Mouse (Mus musculus) megakaryocyte progenitor cell, adult 5-6 weeks (primary cell): Measurements from ENCODE around the gene Gpr33. TPM values are rescaled to one million over a fixed set of nuclear protein-coding genes. Genes with fewer than 3 reads are reported as not detected.
A peak's percentile ranks its signal among the peaks of the same experiment; 100 is the strongest.

Experiments used
- ATAC-seq: replicated peaks from 2 replicates; pipeline ENCODE4 v1.8.0; 2016; ENCODE audit warnings: mild to moderate bottlenecking, moderate TSS enrichment, inconsistent platforms; ENCODE audit not compliant: poor library complexity
- total RNA-seq, 2 experiments: library from RNA; stranded (forward) in 1 of 2; stranded (reverse) in 1 of 2; fragments of 157-497, 149-512 nt in 1 of 2; fragments of 200-1000 nt in 1 of 2; gene quantifications; 2 replicates each; pipeline versions ENCODE4 v1.2.3 to v1.2.4; 2015 to 2017

Gene Gpr33
- total RNA-seq, 2 experiments from 2014 or later = not detected

DNA sequence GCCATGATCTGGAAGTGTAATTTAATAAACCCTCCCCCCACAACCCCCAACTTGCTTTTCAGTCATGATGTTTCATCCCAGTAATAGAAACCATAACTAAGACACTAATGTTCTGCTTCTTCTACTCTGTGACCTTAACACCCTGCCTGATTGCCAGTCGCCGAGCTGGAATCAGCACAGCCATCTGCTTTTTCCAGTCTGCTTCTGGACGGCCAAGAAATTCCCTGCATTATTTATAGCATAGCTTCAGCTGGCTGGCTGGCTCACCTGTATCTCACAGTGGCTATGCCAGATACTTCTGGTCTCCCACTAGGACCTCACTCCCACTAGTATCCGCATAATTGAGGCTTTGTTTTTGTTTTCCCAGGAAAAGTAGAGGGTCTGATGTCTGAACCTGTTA lies 42.0 kb downstream of the Gpr33 start:
- ATAC-seq = no peak

- 0 out of 2 replicates have a peak, but pooled peaks have one; percentile 31 for ATAC-seq
These were observed 42.6 kb downstream of the Gpr33 start for GRCm38 (mm10) chr12:51985163-51985748.

- ATAC-seq = no peak
These were observed 44.2 kb downstream of the Gpr33 start for GRCm38 (mm10) chr12:51983625-51984024.

DNA sequence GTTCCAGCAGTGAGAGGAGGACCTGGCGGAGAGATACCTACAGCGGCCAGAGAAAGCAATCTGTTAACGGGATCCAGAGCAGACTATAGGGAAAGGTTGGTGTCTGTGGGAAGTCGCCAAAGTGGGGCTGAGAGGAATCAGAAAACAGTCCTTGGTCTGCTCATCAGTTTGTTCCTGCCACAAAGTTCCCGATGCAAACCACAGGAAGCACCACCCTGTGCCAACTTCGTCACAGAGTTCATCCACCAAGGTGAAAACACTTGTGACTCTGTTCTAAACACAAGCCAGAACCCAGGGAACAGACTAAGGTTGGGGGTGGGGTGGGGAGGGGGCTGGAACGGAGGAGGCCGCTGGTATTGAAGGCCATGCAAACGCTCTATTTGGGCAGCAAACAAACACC lies 51.3 kb downstream of the Gpr33 start:
- no peak for ATAC-seq

DNA sequence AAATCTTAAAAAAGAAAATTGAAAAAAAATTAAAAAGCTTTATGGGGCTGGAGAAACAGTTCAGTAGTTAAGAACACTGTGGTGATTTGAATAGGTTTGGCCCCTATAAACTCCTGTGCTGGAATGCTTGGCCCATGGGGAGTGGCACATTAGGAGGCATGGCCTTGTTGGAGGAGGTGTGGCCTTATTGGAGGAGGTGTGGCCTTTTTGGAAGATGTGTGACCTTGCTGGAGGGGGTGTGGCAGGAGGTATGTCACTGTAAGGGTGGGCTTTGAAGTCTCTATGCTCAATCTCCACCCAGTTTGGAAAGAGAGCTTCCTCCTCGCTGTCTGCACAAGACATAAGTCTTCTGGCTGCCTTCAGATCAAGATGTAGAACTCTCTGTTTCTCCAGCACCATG lies 53.5 kb downstream of the Gpr33 start:
- ATAC-seq = no peak

Other genes starting within 250 kb of the Gpr33 start
- 50.5 and 58.2 TPM in 2 replicates for gene Hectd1, start 198.5 kb downstream of the Gpr33 start, total RNA-seq (2015)
- gene Hectd1, start 198.5 kb downstream of the Gpr33 start, total RNA-seq (2017) = 83.8 and 108 TPM in 2 replicates
- 27.8 and 43.7 TPM in 2 replicates for gene Heatr5a, start 56.7 kb downstream of the Gpr33 start, total RNA-seq (2015)
- gene Heatr5a, start 56.7 kb downstream of the Gpr33 start, total RNA-seq (2017) = 21.2 and 30.0 TPM in 2 replicates
- 15.8 and 18.6 TPM in 2 replicates for gene Dtd2, start 21.6 kb downstream of the Gpr33 start, total RNA-seq (2015)
- gene Dtd2, start 21.6 kb downstream of the Gpr33 start, total RNA-seq (2017) = 15.8 and 16.2 TPM in 2 replicates
- gene Nubpl, start 69.7 kb upstream of the Gpr33 start, total RNA-seq (2015) = 8.6 and 10.3 TPM in 2 replicates
- 2.8 and 4.2 TPM in 2 replicates for gene Nubpl, start 69.7 kb upstream of the Gpr33 start, total RNA-seq (2017)